Mouse (Mus musculus): ENCODE data around the gene Cdyl.

GRCm38 (mm10) chr13:35825639-35826038 lies 166.0 kb downstream of the Cdyl start:
- no peak for TF ChIP-seq CTCF (IDR thresholded peaks at IDR 0.05; ENCODE audit: low read depth, low read length)
- no peak for TF ChIP-seq GATA1 (IDR thresholded peaks at IDR 0.05; ENCODE audit: borderline replicate concordance, low read length)
